Mouse (Mus musculus): ENCODE measurements around the gene Sdha. TPM values are rescaled to one million over a fixed set of nuclear protein-coding genes. Genes with fewer than 3 reads are reported as not detected.

The Sdha gene
- total RNA-seq (2022) = 100 to 1,000 TPM; 336 to 349 (median 340) TPM

- peak; percentile 92 to 96 for DNase-seq (ENCODE audit: low spot score in 2 of 2)
Observed at GRCm38 (mm10) chr13:74349566-74350434, at the start of gene Sdha, which contains the start of gene Ccdc127. TSS of gene Sdha (minus strand) at chr13:74350280. TSS of gene Ccdc127 (plus strand) at chr13:74350309.

DNA sequence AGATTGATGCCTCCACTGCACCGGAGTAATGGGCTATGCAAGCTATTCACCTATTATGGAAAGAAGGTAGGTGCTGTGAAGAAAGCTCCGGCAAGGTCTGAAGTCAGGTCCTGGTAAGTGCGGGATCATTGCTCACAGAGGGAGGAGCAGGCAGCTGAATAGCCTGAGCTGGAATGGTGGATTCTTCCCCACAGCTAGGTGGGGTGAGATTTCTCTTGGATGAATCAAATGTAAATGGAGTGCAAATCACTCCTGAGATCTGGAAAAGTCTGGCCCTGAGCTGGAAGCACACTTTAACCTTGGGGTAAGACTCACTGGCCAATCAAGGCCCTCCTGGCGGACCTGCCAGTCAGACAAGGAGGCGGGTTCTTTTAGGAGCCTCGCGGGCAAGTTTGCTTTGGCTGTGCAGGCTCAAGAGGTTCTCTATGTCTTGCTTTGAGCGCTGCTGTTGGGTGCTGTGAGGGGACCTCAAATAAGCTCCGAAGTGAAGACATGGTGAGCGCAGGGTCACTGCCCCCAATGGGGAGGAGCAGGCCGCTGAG, 49.3 kb upstream of the Sdha start, which contains the start of gene Ftl1-ps1:
Gene Ftl1-ps1, plus strand, starts transcription at position 397 of the 542 bp plus-strand sequence.
- DNase-seq (ENCODE audit: low spot score in 2 of 2) = no peak

GRCm38 (mm10) chr13:74391156-74391555, 41.1 kb upstream of the Sdha start:
- DNase-seq (ENCODE audit: low spot score in 2 of 2) = no peak

- DNase-seq (ENCODE audit: low spot score in 2 of 2) = peak; percentile 74 to 79
Observed at GRCm38 (mm10) chr13:74390371-74390990, 40.4 kb upstream of the Sdha start, which contains the start of gene Zfp72. TSS of gene Zfp72 (minus strand) at chr13:74390836.

DNA sequence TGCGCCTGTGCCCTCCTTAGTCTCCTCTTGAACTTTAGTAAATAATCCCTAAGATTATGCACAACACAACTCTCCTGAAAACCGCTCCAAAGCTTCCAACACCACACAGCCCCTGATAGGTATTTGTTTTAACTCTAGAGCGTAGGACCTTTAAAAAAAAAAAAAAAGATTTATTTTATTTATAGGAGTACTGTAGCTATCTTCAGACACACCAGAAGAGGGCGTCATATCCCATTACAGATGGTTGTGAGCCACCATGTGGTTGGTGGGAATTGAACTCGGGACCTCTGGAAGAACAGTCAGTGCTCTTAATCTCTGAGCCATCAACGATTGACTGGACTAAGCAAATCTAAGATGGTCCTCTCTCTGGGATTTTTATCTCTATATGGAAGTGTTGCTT, 39.6 kb upstream of the Sdha start:
- DNase-seq (ENCODE audit: low spot score in 2 of 2) = no peak

DNA sequence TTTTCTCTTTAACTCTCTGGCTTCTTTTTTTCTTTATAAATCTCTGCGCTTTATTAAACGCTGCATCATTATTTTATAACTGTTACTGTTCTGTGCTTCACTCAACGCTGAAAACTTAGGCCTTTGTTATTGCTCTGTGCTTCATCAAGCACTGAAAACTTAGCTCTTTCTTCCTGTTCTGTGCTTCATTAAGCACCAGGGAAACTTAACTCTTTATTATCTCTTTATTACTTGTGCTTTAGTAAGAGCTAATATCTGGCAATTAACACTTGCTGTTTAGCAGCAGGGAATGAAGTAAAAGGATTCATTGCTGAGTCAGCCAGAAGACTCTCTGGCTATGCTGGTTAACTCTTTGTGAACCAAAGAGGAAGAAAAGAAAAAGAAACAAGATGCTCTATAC, 32.2 kb upstream of the Sdha start:
- DNase-seq (ENCODE audit: low spot score in 2 of 2) = no peak

- no peak for DNase-seq (ENCODE audit: low spot score in 2 of 2)
Observed at GRCm38 (mm10) chr13:74381533-74382276, 31.6 kb upstream of the Sdha start.

- no peak for DNase-seq (ENCODE audit: low spot score in 2 of 2)
Observed at GRCm38 (mm10) chr13:74363859-74364235, 13.8 kb upstream of the Sdha start, which contains the start of gene Lrrc14b. TSS of gene Lrrc14b (minus strand) at chr13:74364005.

DNA sequence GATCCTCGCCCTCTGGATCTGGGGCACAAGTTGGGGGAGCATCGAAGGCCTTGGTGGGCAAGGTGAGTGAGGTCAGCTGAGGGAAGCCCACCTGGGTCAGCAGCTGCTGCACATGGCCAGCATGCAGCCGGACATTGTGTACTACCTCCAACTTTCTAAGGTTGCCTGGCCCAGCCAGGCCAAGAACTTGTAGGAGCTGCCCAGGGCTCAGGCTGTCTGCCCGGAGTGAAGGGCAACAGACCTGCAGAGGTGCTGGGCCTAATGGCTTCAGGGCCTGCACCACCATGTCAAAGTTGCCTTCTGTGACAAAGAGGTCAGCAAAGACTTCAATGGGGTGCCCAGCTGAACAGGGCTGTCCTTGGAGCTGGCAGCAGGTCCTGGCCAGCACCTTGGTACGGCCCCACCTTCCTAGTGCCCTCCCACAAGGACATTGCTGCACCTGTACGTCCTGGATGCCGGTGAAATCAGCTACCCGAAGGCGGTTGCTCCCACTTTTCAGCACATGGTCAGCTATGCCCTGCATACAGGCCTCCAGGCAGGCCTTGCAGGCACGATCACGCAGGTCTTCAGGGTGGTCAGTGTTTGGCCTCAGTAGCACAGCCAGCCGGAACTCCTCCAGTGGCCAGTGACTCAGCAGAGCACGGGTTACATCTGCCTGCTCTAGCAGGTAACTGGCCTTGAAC, 13.2 kb upstream of the Sdha start:
- no peak for DNase-seq (ENCODE audit: low spot score in 2 of 2)

DNA sequence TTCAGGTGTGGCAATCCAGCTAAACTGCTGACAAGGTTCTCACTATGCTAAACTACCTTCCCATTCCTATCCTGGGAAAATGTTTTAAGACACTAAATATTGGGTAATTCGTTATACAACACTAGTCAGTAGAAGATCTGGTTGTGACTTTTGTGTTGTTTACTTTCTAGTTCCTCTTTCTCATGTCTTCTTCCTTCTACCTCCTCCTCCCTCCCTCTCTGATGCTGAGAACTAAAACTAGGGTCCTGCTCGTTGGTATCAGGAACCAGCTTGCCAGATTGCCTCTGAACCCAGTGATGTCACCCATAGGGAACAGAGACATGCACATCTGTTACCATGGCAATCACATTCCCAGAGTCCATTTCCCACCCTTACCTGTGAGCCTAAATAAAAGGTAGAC, 12.1 kb upstream of the Sdha start:
- DNase-seq (ENCODE audit: low spot score in 2 of 2) = no peak

- DNase-seq (ENCODE audit: low spot score in 2 of 2) = no peak
Observed at GRCm38 (mm10) chr13:74356491-74356890, 6.4 kb upstream of the Sdha start.

DNA sequence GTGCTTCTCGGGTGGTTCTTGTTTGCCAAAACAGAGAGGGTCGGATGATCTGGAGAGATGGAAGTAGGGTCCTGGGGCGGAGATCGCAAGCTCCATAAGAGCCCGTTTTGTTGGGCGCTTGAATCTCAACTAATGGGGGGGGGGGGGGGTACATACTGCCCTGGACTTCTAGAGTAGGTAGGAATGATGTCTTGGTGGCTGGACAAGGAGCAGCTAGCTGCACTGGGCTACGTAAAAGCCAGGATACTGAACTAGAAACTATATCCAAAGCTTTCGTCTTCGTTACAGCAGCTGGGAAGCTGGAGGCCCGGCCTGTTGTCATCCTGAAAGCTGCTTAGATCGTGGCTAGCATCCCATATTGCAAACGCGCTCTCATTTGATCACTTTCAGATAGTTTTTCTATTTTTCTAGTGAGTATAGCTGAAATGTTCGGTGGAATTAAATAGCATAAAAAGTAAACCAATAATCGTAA, 391 bp upstream of the Sdha start:
- DNase-seq (ENCODE audit: low spot score in 2 of 2) = no peak

DNA sequence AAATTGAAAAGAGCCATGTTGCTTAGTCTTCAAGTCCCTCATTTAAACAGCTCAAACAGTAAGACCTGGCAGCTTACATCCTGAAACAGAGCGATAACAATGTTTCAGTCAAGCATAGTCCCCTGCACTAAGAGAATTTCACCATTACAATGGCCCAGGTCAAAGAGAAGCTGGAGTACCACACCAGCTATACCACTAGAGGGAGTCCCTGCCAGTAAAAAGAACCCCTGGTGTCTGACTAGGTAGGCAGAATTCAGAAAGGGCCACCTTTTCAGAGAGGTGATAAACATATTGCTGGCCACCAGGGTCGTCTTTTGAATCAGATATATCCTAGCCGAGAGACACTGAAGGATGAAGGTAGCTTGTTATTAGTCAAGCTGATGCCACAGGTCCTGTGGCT, 9.0 kb downstream of the Sdha start:
- no peak for DNase-seq (ENCODE audit: low spot score in 2 of 2)

DNA sequence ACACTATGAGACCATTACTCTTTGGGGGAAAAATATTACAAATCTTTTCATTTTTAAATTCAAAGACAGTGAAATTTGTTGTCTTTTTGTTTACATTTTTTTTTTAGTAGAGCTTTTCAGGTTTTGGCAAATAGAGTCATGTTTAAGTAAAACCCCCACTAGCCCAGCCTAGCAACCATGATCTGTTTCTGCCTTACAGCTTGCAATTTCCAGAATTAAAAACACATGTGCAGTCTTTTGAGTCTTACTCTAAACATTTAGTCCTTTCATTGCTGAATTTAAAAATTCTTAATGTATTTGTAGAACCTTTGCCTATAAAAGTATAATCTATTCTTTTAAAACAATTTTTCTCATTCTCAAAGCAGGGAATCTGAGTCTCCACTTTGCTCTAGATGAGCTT, 20.8 kb downstream of the Sdha start:
- DNase-seq (ENCODE audit: low spot score in 2 of 2) = no peak

- DNase-seq (ENCODE audit: low spot score in 2 of 2) = peak; percentile 85 to 90
Observed at GRCm38 (mm10) chr13:74317170-74317849, 32.8 kb downstream of the Sdha start, which contains the start of gene Pdcd6. TSS of gene Pdcd6 (minus strand) at chr13:74317580.

GRCm38 (mm10) chr13:74316789-74317169, 33.3 kb downstream of the Sdha start:
- no peak for DNase-seq (ENCODE audit: low spot score in 2 of 2)

GRCm38 (mm10) chr13:74316386-74316785, 33.7 kb downstream of the Sdha start:
- DNase-seq (ENCODE audit: low spot score in 2 of 2) = no peak

DNA sequence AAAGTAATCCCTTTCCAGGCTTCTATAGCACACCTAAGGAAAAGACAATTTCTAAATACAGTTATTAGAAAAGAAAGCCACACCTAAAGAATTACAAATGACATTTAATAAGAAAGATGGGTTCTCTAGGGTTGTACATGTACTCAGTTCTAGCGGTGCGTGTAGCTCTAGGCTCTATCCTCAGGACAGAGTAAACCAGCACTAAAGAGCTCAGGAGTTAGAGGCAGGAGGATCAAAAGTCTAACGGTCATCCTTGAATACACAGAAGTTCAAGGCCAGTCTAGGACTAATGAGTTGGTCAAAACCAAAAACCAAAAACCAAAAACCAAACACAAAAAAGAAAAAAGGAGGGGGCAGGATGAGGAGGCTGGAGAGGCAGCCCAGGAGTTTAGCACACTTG, 35.5 kb downstream of the Sdha start:
- DNase-seq (ENCODE audit: low spot score in 2 of 2) = no peak

DNA sequence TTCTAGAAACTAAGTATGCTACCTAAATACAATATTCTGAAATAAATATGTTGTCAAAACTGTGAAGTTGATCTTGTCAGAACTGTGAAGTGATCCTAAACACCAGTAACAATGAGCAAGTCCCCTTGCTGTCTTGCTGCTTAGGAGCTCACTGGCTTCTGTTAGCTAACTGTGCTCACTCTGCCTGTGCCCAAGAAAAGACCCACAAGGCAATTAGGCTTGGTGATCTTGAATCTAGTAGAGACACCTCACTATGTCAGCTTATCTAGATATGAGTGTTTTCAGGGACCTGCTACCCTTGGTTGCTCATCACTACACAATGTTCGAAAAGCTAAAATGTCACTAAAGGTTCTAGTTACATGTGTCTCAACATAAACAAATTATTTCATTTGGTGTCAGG, 44.3 kb downstream of the Sdha start:
- no peak for DNase-seq (ENCODE audit: low spot score in 2 of 2)

DNA sequence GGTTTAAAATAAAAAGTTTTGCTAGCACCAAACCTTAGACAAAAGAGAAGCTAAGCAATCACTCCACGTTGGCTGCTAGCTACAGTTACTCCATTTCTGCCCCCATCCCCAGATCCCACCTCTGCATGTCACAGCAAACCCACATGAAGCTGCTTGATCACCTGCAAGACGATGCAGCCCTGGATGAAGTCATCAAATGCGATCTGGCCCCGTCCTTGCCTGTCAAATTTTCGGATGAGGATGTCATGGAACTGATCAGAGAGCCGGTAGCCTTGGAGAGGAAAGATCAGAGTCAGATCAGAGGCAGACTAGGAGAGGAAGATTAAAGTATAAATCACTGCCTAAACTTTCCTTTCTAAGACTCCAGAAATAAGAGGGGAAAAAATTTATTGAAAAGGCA, 44.7 kb downstream of the Sdha start:
- no peak for DNase-seq (ENCODE audit: low spot score in 2 of 2)
